Mouse (Mus musculus) stomach, postnatal 0 days (tissue): ENCODE data around the gene Cfap43.

ENCODE experiments used
- CTCF ChIP-seq: IDR thresholded peaks from 2 replicates; pipeline ENCODE4 v1.5.1; 2016; ENCODE audit warnings: antibody characterized with exemption, low read depth, mild to moderate bottlenecking, moderate library complexity
- EP300 ChIP-seq: optimal IDR thresholded peaks from 2 replicates; pipeline ENCODE3; 2016; ENCODE audit warnings: antibody characterized with exemption

- TF ChIP-seq CTCF, result no peak
- TF ChIP-seq EP300, result no peak
Observed at GRCm38 (mm10) chr19:47870102-47870666, 48.9 kb downstream of the Cfap43 start.
